Mouse (Mus musculus) forebrain, embryonic 14.5 days (tissue): ENCODE measurements around the gene Zfp985. TPM values are rescaled to one million over a fixed set of nuclear protein-coding genes. Genes with fewer than 3 reads are reported as not detected.

Experiments
- polyA plus RNA-seq: library from polyadenylated mRNA; unstranded; fragments of >200 nt; fragmentation: Nextera tagmentation; extraction: Ambion mirVana; gene quantifications from 2 replicates; pipeline ENCODE4 v1.2.1, GENCODE M21; 2014

Zfp985 gene
- polyA plus RNA-seq, 1 experiment from 2014 or later: 0.06 TPM

Other genes with a start within 250 kb of the Zfp985 start
- gene Zfp988, start 247.6 kb upstream of the Zfp985 start, polyA plus RNA-seq: not detected in 2 replicates
- not detected in 2 replicates for gene Zfp978, start 192.0 kb upstream of the Zfp985 start, polyA plus RNA-seq
- gene Zfp982, start 60.9 kb upstream of the Zfp985 start, polyA plus RNA-seq: 1.8 and 2.7 TPM in 2 replicates
- gene Gm16503, start 13.1 kb upstream of the Zfp985 start, polyA plus RNA-seq: 0.12 and 0.13 TPM in 2 replicates
- gene Zfp979, start 89.2 kb downstream of the Zfp985 start, polyA plus RNA-seq: 1.4 and 1.8 TPM in 2 replicates
- not detected in 2 replicates for gene Zfp534, start 149.3 kb downstream of the Zfp985 start, polyA plus RNA-seq